Mouse (Mus musculus) urinary bladder, adult 18-20 months (tissue): ENCODE measurements at regions not wholly inside any gene's neighbourhood (a gene's known extent, or its start where the extent isn't known, plus 50 kb on each side); places are given as distances from the start of the nearest gene placed in this dataset.

ENCODE experiments used
- DNase-seq, 2 experiments: peaks; one replicate each; pipeline ENCODE4 v3.0.0; 2022; ENCODE audit warnings: low spot score in 2 of 2, mixed read lengths in 2 of 2

- DNase-seq = no peak
Measured at GRCm38 (mm10) chr16:5538836-5539510, 283.2 kb upstream of the Eef2kmt start.

- DNase-seq = no peak
Measured at GRCm38 (mm10) chr16:5537286-5538204, 281.8 kb upstream of the Eef2kmt start.

GRCm38 (mm10) chr16:5536515-5536972 lies 280.8 kb upstream of the Eef2kmt start:
- no peak for DNase-seq

- DNase-seq = no peak
Measured at GRCm38 (mm10) chr16:5535414-5535813, 279.6 kb upstream of the Eef2kmt start.

- no peak for DNase-seq
Measured at GRCm38 (mm10) chr16:5534862-5535261, 279.1 kb upstream of the Eef2kmt start.

- no peak for DNase-seq
Measured at GRCm38 (mm10) chr16:5534385-5534784, 278.6 kb upstream of the Eef2kmt start.

GRCm38 (mm10) chr16:5532281-5532680 lies 276.5 kb upstream of the Eef2kmt start:
- no peak for DNase-seq

GRCm38 (mm10) chr16:5529823-5530222 lies 274.0 kb upstream of the Eef2kmt start:
- DNase-seq = no peak

GRCm38 (mm10) chr16:5527936-5528335 lies 272.2 kb upstream of the Eef2kmt start:
- DNase-seq = no peak

GRCm38 (mm10) chr16:5524375-5524774 lies 268.6 kb upstream of the Eef2kmt start:
- DNase-seq = no peak

- DNase-seq = no peak
Measured at GRCm38 (mm10) chr16:5523402-5524021, 267.7 kb upstream of the Eef2kmt start.

GRCm38 (mm10) chr16:5517746-5518145 lies 262.0 kb upstream of the Eef2kmt start:
- DNase-seq = no peak

GRCm38 (mm10) chr16:5515867-5516266 lies 260.1 kb upstream of the Eef2kmt start:
- no peak for DNase-seq

GRCm38 (mm10) chr16:5507261-5507660 lies 251.5 kb upstream of the Eef2kmt start:
- no peak for DNase-seq

- no peak for DNase-seq
Measured at GRCm38 (mm10) chr16:5501961-5502360, 246.2 kb upstream of the Eef2kmt start.

GRCm38 (mm10) chr16:5496051-5496685 lies 240.4 kb upstream of the Eef2kmt start:
- no peak for DNase-seq

- no peak for DNase-seq
Measured at GRCm38 (mm10) chr16:5493352-5493751, 237.6 kb upstream of the Eef2kmt start.

GRCm38 (mm10) chr16:5487259-5487658 lies 231.5 kb upstream of the Eef2kmt start:
- DNase-seq = no peak

GRCm38 (mm10) chr16:5483337-5483736 lies 227.6 kb upstream of the Eef2kmt start:
- DNase-seq = no peak

- DNase-seq = no peak
Measured at GRCm38 (mm10) chr16:5480148-5480547, 224.4 kb upstream of the Eef2kmt start.

GRCm38 (mm10) chr16:5478970-5479369 lies 223.2 kb upstream of the Eef2kmt start:
- DNase-seq = no peak

- peak in 1 of 2 experiments; percentile 4 for DNase-seq
Measured at GRCm38 (mm10) chr16:5471321-5471720, 215.5 kb upstream of the Eef2kmt start.
